Mouse (Mus musculus): ENCODE measurements around the gene Plekho2. TPM values are rescaled to one million over a fixed set of nuclear protein-coding genes. Genes with fewer than 3 reads are reported as not detected.

The Plekho2 gene
- polyA plus RNA-seq (2012; fragmentation: generic; extraction: Trizol), result 14.6 TPM

DNA sequence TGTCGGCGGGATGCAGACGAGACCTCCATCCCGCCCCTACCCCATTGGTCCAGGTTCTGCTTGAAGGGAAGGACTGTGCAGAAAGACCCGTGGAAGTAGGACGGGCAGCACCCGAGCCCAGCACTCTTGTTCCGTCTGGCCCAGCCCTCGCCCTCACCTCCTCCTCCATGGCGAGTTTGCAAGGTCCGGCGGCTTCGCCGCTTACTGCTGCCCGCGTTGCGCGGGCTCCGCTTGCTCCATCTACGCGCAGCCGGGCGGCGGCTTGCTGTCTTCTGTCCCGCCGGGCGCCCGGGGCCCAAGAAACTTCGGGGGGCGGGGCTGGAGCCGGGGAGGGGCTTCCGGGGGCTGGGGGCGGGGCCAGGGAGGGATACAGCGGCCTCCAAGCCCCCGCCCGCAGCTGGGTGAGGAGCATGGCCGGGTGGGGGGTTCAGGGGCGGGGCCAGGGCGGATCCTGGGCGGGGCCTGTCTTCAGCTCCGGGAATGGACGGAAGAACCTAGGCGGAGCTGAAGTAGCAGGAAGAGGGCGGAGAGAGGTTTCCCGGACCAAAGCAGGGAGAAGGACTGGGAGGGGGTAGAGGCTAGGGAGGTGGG lies at the start of gene Plekho2:
TSS of gene Plekho2 (minus strand) at position 260 of the 591 bp plus-strand sequence.
- Histone ChIP-seq H3K27me3 (ENCODE audit: control insufficient read depth, insufficient read depth, insufficient read length) (no peaks in the 10 kb centered on the region), H3K36me3 (ENCODE audit: control insufficient read depth, insufficient read depth) (peaks cover 4% of the 10 kb centered on the region), H3K4me3 (peak within 1 kb of the TSS; percentile 70), H3ac (ENCODE audit: control insufficient read depth, insufficient read length) (peak within 1 kb of the TSS; percentile 67), H3K79me2 (ENCODE audit: control insufficient read depth, insufficient read depth) (peaks cover 44% of the 10 kb centered on the region), H3K4me2 (ENCODE audit: low read depth) (peak within 1 kb of the TSS; percentile 99)
- peak; percentile 79 for TF ChIP-seq POLR2A (IDR thresholded peaks at IDR 0.05; ENCODE audit: insufficient read length, low read depth)
- TF ChIP-seq MYOD1 (IDR thresholded peaks at IDR 0.05; ENCODE audit: control insufficient read depth in 1 of 3, insufficient read length in 2 of 3, low read depth in 2 of 3), result no peak
- TF ChIP-seq REST (IDR thresholded peaks at IDR 0.05; ENCODE audit: insufficient read depth, insufficient read length), result no peak
- TF ChIP-seq TCF12 (IDR thresholded peaks at IDR 0.05; ENCODE audit: insufficient read depth, poor library complexity, severe bottlenecking), result no peak
- no peak for TF ChIP-seq USF1 (IDR thresholded peaks at IDR 0.05; ENCODE audit: low read depth)
- no peak for TF ChIP-seq SRF (IDR thresholded peaks at IDR 0.05; ENCODE audit: control insufficient read depth, insufficient read length, low read depth)
- TF ChIP-seq POLR2AphosphoS2 (IDR thresholded peaks at IDR 0.05; ENCODE audit: insufficient read length, low read depth), result peak; percentile 75
- no peak for TF ChIP-seq MYOG (IDR thresholded peaks at IDR 0.05; ENCODE audit: control insufficient read depth in 1 of 3, insufficient read depth in 1 of 3, insufficient read length in 2 of 3, low read depth in 2 of 3)
- TF ChIP-seq MAX (IDR thresholded peaks at IDR 0.05; ENCODE audit: low read depth), result no peak
- no peak for TF ChIP-seq E2F4 (IDR thresholded peaks at IDR 0.05; ENCODE audit: insufficient read depth)
- TF ChIP-seq TCF3 (IDR thresholded peaks at IDR 0.05; ENCODE audit: insufficient read length, low read depth), result no peak
- TF ChIP-seq CEBPB (IDR thresholded peaks at IDR 0.05; ENCODE audit: insufficient read depth, poor library complexity, severe bottlenecking), result no peak

DNA sequence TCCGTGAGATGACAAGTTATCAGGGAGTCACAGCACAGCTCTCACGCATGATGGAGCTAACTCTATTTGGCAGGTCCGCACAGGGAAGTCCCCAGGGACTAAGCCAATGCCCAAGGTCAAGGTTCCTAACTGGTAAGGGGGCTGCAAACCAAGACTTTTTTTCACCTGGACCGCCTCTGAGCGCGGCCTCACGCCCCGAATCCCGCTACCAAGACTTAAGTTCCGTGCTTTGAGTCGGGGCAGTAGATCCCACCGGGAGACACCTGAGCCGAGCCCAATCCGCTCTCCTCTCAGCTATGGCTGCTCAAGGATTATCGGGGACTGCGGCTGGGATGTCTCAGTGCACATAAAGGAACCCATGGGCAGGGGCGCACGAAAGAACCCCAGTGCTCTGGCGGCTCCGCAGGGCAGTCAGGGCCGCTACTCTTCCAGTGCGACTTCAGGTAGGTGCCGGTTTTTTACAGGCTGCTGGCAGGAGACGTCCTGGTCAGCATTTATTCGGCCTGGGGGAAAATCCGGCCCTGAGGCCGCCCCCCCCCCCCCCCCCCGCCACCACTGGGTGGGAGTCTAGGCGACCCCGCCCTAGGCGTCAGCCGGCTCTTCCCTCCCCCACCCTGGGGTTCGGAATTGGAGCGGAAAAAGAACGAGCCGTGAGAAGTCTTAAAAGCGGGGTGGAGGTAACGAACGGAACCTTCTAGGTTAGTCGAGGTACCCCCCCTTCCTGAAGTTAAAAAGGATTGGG lies 49.4 kb upstream of the Plekho2 start, which contains the start of gene Rbpms2:
TSS of gene Rbpms2 (plus strand) at position 624 of the 742 bp plus-strand sequence.
- H3K79me2 ChIP-seq (ENCODE audit: control insufficient read depth, insufficient read depth), result peaks cover 32% of the 10 kb centered on the region
- no peak for TF ChIP-seq TCF3 (IDR thresholded peaks at IDR 0.05; ENCODE audit: insufficient read length, low read depth)
- TF ChIP-seq USF1 (IDR thresholded peaks at IDR 0.05; ENCODE audit: low read depth), result no peak
- no peak for TF ChIP-seq MAX (IDR thresholded peaks at IDR 0.05; ENCODE audit: low read depth)
- no peak for TF ChIP-seq MYOG (IDR thresholded peaks at IDR 0.05; ENCODE audit: control insufficient read depth in 1 of 3, insufficient read depth in 1 of 3, insufficient read length in 2 of 3, low read depth in 2 of 3)
- no peak for TF ChIP-seq E2F4 (IDR thresholded peaks at IDR 0.05; ENCODE audit: insufficient read depth)
- TF ChIP-seq SRF (IDR thresholded peaks at IDR 0.05; ENCODE audit: control insufficient read depth, insufficient read length, low read depth), result no peak
- TF ChIP-seq POLR2AphosphoS2 (IDR thresholded peaks at IDR 0.05; ENCODE audit: insufficient read length, low read depth), result no peak
- no peak for TF ChIP-seq TCF12 (IDR thresholded peaks at IDR 0.05; ENCODE audit: insufficient read depth, poor library complexity, severe bottlenecking)
- no peak for TF ChIP-seq MYOD1 (IDR thresholded peaks at IDR 0.05; ENCODE audit: control insufficient read depth in 1 of 3, insufficient read length in 2 of 3, low read depth in 2 of 3)
- TF ChIP-seq POLR2A (IDR thresholded peaks at IDR 0.05; ENCODE audit: insufficient read length, low read depth), result no peak
- TF ChIP-seq CEBPB (IDR thresholded peaks at IDR 0.05; ENCODE audit: insufficient read depth, poor library complexity, severe bottlenecking), result no peak
- TF ChIP-seq REST (IDR thresholded peaks at IDR 0.05; ENCODE audit: insufficient read depth, insufficient read length), result no peak
- peak within 1 kb of the TSS; percentile 92 for H3ac ChIP-seq (ENCODE audit: control insufficient read depth, insufficient read length)
- peak within 1 kb of the TSS; percentile 90 for H3K4me2 ChIP-seq (ENCODE audit: low read depth)
- H3K36me3 ChIP-seq (ENCODE audit: control insufficient read depth, insufficient read depth), result no peaks in the 10 kb centered on the region
- H3K4me3 ChIP-seq, result peak within 1 kb of the TSS; percentile 62
- no peaks in the 10 kb centered on the region for H3K27me3 ChIP-seq (ENCODE audit: control insufficient read depth, insufficient read depth, insufficient read length)

DNA sequence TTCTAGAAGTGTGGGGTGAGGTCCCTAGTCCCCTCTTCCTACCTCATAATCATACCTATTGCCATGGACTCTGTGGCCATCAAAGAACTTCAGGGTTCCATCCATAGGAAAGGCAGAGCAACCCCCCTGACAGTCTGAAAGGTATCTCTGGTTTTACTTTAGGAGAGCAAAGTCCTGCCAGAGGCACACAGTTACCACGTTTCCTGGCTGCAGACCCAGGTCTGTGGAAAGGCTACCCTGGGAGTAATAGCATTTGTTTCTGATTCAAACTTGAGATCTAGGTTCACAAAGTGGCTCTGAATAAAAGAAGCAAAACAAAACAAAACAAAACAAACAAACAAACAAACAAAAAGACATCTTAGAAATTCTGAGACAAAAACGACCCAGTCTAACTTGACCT lies 44.4 kb upstream of the Plekho2 start:
- no peak overlapping the region for H3K4me2 ChIP-seq (ENCODE audit: low read depth)
- no peak overlapping the region for H3ac ChIP-seq (ENCODE audit: control insufficient read depth, insufficient read length)
- H3K79me2 ChIP-seq (ENCODE audit: control insufficient read depth, insufficient read depth), result no peaks in the 10 kb centered on the region
- no peak overlapping the region for H3K4me3 ChIP-seq
- TF ChIP-seq CEBPB (IDR thresholded peaks at IDR 0.05; ENCODE audit: insufficient read depth, poor library complexity, severe bottlenecking) (no peak), MYOD1 (IDR thresholded peaks at IDR 0.05; ENCODE audit: control insufficient read depth in 1 of 3, insufficient read length in 2 of 3, low read depth in 2 of 3) (no peak), TCF3 (IDR thresholded peaks at IDR 0.05; ENCODE audit: insufficient read length, low read depth) (no peak), POLR2AphosphoS2 (IDR thresholded peaks at IDR 0.05; ENCODE audit: insufficient read length, low read depth) (no peak), E2F4 (IDR thresholded peaks at IDR 0.05; ENCODE audit: insufficient read depth) (no peak), MAX (IDR thresholded peaks at IDR 0.05; ENCODE audit: low read depth) (no peak), POLR2A (IDR thresholded peaks at IDR 0.05; ENCODE audit: insufficient read length, low read depth) (no peak), TCF12 (IDR thresholded peaks at IDR 0.05; ENCODE audit: insufficient read depth, poor library complexity, severe bottlenecking) (no peak), MYOG (IDR thresholded peaks at IDR 0.05; ENCODE audit: control insufficient read depth in 1 of 3, insufficient read depth in 1 of 3, insufficient read length in 2 of 3, low read depth in 2 of 3) (no peak), USF1 (IDR thresholded peaks at IDR 0.05; ENCODE audit: low read depth) (no peak), SRF (IDR thresholded peaks at IDR 0.05; ENCODE audit: control insufficient read depth, insufficient read length, low read depth) (no peak)
- H3K27me3 ChIP-seq (ENCODE audit: control insufficient read depth, insufficient read depth, insufficient read length), result no peaks in the 10 kb centered on the region
- H3K36me3 ChIP-seq (ENCODE audit: control insufficient read depth, insufficient read depth), result no peaks in the 10 kb centered on the region

DNA sequence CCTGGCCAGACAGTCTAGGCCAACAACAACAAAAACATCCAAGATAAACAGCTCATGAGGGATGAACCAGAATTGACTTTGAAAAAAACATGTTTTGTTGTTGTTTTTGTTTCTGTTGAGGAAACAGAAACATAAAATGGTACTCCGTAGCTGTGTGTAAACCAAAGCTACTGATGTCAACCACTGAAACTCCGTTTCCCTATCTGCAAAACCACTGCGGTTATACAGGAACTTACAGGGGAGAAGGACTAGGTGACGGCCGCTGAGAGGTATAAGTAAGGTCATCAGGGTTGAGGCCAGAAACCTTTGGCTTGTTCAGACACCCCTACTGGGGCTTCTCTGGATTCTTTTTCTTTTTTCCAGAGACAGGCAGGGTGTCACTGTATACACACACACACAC lies 43.0 kb upstream of the Plekho2 start:
- TF ChIP-seq E2F4 (IDR thresholded peaks at IDR 0.05; ENCODE audit: insufficient read depth), result no peak
- no peak for TF ChIP-seq MAX (IDR thresholded peaks at IDR 0.05; ENCODE audit: low read depth)
- no peak for TF ChIP-seq MYOD1 (IDR thresholded peaks at IDR 0.05; ENCODE audit: control insufficient read depth in 1 of 3, insufficient read length in 2 of 3, low read depth in 2 of 3)
- no peak for TF ChIP-seq SRF (IDR thresholded peaks at IDR 0.05; ENCODE audit: control insufficient read depth, insufficient read length, low read depth)
- TF ChIP-seq REST (IDR thresholded peaks at IDR 0.05; ENCODE audit: insufficient read depth, insufficient read length), result no peak
- TF ChIP-seq POLR2AphosphoS2 (IDR thresholded peaks at IDR 0.05; ENCODE audit: insufficient read length, low read depth), result no peak
- TF ChIP-seq USF1 (IDR thresholded peaks at IDR 0.05; ENCODE audit: low read depth), result no peak
- TF ChIP-seq MYOG (IDR thresholded peaks at IDR 0.05; ENCODE audit: control insufficient read depth in 1 of 3, insufficient read depth in 1 of 3, insufficient read length in 2 of 3, low read depth in 2 of 3), result no peak
- no peak for TF ChIP-seq POLR2A (IDR thresholded peaks at IDR 0.05; ENCODE audit: insufficient read length, low read depth)
- H3K4me2 ChIP-seq (ENCODE audit: low read depth), result no peak overlapping the region
- no peak overlapping the region for H3K4me3 ChIP-seq
- H3K79me2 ChIP-seq (ENCODE audit: control insufficient read depth, insufficient read depth), result no peaks in the 10 kb centered on the region
- H3ac ChIP-seq (ENCODE audit: control insufficient read depth, insufficient read length), result no peak overlapping the region
- no peaks in the 10 kb centered on the region for H3K36me3 ChIP-seq (ENCODE audit: control insufficient read depth, insufficient read depth)
- H3K27me3 ChIP-seq (ENCODE audit: control insufficient read depth, insufficient read depth, insufficient read length), result no peaks in the 10 kb centered on the region
